Mouse (Mus musculus) hindbrain, postnatal 0 days (tissue): Measurements from ENCODE around the gene Clcf1. TPM values are rescaled to one million over a fixed set of nuclear protein-coding genes. Genes with fewer than 3 reads are reported as not detected.

Experiments
- ATAC-seq: fragments of 200-750 bp; cut with Nextera tagmentation; 2 replicates; pipeline ENCODE4 v1.8.0; 2017; ENCODE audit warnings: mild to moderate bottlenecking, moderate TSS enrichment, moderate library complexity
- DNase-seq: peaks from one replicate; pipeline ENCODE4 v3.0.0-alpha.2; 2015; ENCODE audit warnings: low spot score
- H3K27ac ChIP-seq: fragments of 300-500 bp; sonication (generic); 2 replicates; pipeline ENCODE4 v1.5.1; 2014; ENCODE audit warnings: mild to moderate bottlenecking
- H3K27me3 ChIP-seq: fragments of 300-500 bp; sonication (generic); 2 replicates; pipeline ENCODE4 v1.6.1; 2014; ENCODE audit warnings: low read length, mixed read lengths; ENCODE audit not compliant: insufficient read depth
- H3K36me3 ChIP-seq: fragments of 300-500 bp; sonication (generic); 2 replicates; pipeline ENCODE4 v1.6.1; 2014; ENCODE audit warnings: low read length, mixed read lengths; ENCODE audit not compliant: insufficient read depth
- H3K4me1 ChIP-seq: fragments of 300-500 bp; sonication (generic); 2 replicates; pipeline ENCODE4 v1.6.1; 2014; ENCODE audit warnings: antibody characterized with exemption, low read length, mixed read lengths; ENCODE audit not compliant: insufficient read depth
- H3K4me2 ChIP-seq: fragments of 300-500 bp; sonication (generic); 2 replicates; pipeline ENCODE4 v1.6.1; 2014; ENCODE audit warnings: low read depth, mild to moderate bottlenecking, low read length, moderate library complexity, mixed read lengths
- H3K4me3 ChIP-seq: fragments of 300-500 bp; sonication (generic); 2 replicates; pipeline ENCODE4 v1.5.1; 2014; ENCODE audit warnings: low read length
- H3K9ac ChIP-seq: fragments of 300-500 bp; sonication (generic); replicated peaks from 2 replicates; pipeline ENCODE4 v1.6.1; 2014; ENCODE audit warnings: mild to moderate bottlenecking, low read length, moderate library complexity, mixed read lengths
- H3K9me3 ChIP-seq: fragments of 300-500 bp; sonication (generic); 2 replicates; pipeline ENCODE4 v1.6.1; 2016; ENCODE audit warnings: low read length, mixed read lengths
- CTCF ChIP-seq: IDR thresholded peaks from 2 replicates; pipeline ENCODE4 v1.5.1; 2016; ENCODE audit warnings: antibody characterized with exemption, control low read depth, low read depth
- WGBS: fragments of 180-500 bp; shearing (Covaris S2); extraction: QIAGEN DNeasy Blood & Tissue Kit; methylation state at CpG from one replicate; pipeline ENCODE4 v1.1.7; 2014; 5-methylcytosine and 5-hydroxymethylcytosine counted together
- polyA plus RNA-seq: library from polyadenylated mRNA; unstranded; fragments of >200 nt; fragmentation: Nextera tagmentation; extraction: Ambion mirVana; gene quantifications from 2 replicates; pipeline ENCODE4 v1.2.1, GENCODE M21; 2015
- total RNA-seq: library from RNA; depleted of rRNA; stranded (reverse); fragments of >200 nt; gene quantifications from 2 replicates; pipeline ENCODE4 v1.2.3, GENCODE M21; 2014

Clcf1 gene
- total and polyA plus RNA-seq, 2 experiments from 2014 or later = 0.42 to 0.83 TPM

- peak overlapping the region; percentile 38; the same call in 1 of the 2 replicates for H3K27ac ChIP-seq
- no peaks in the 10 kb centered on the region for H3K9me3 ChIP-seq
- H3K4me3 ChIP-seq = peak overlapping the region; percentile 69
- peak; percentile 95 for TF ChIP-seq CTCF
- DNase-seq (peak; percentile 99), ATAC-seq (peak; percentile 91)
- no peaks in the 10 kb centered on the region for H3K27me3 ChIP-seq
- no peaks in the 10 kb centered on the region for H3K36me3 ChIP-seq
- H3K4me2 ChIP-seq = peak overlapping the region; percentile 94
- H3K4me1 ChIP-seq = no peaks in the 10 kb centered on the region
- 1% methylated on average over 41 of the region's 41 CpGs for WGBS
- peak overlapping the region; percentile 61 for H3K9ac ChIP-seq
Observed at GRCm38 (mm10) chr19:4257216-4257896, 43.3 kb downstream of the Clcf1 start.

- DNase-seq = no peak
- peak; percentile 60 for ATAC-seq
- 14% methylated on average over 12 of the region's 12 CpGs for WGBS
- Histone ChIP-seq H3K36me3 (no peaks in the 10 kb centered on the region), H3K27ac (0 out of 2 replicates have a peak overlapping the region, but pooled peaks have one; percentile 26), H3K4me2 (peak overlapping the region; percentile 94), H3K4me1 (no peaks in the 10 kb centered on the region), H3K27me3 (no peaks in the 10 kb centered on the region), H3K4me3 (peak overlapping the region; percentile 69), H3K9me3 (no peaks in the 10 kb centered on the region), H3K9ac (peak overlapping the region; percentile 47)
- TF ChIP-seq CTCF = no peak
Observed at GRCm38 (mm10) chr19:4257897-4258252, 43.8 kb downstream of the Clcf1 start.

GRCm38 (mm10) chr19:4261038-4261698, 47.1 kb downstream of the Clcf1 start:
- H3K9ac ChIP-seq = no peak overlapping the region
- TF ChIP-seq CTCF = peak; percentile 18; the same call in 1 of the 2 replicates

GRCm38 (mm10) chr19:4262756-4263155, 48.7 kb downstream of the Clcf1 start:
- Histone ChIP-seq H3K4me2 (no peak overlapping the region), H3K36me3 (no peaks in the 10 kb centered on the region), H3K27me3 (no peaks in the 10 kb centered on the region), H3K4me1 (no peaks in the 10 kb centered on the region), H3K9ac (no peak overlapping the region), H3K4me3 (no peak overlapping the region), H3K9me3 (no peaks in the 10 kb centered on the region), H3K27ac (no peak overlapping the region)
- WGBS = 75% methylated on average over 6 of the region's 6 CpGs
- DNase-seq = no peak
- ATAC-seq = no peak
- TF ChIP-seq CTCF = no peak

More at GRCm38 (mm10) chr19:4261038-4261698, 47.1 kb downstream of the Clcf1 start:
- ATAC-seq (no peak), DNase-seq (peak; percentile 22)
- no peaks in the 10 kb centered on the region for H3K36me3 ChIP-seq
- no peaks in the 10 kb centered on the region for H3K27me3 ChIP-seq
- no peaks in the 10 kb centered on the region for H3K4me1 ChIP-seq
- no peak overlapping the region for H3K4me2 ChIP-seq
- H3K27ac ChIP-seq = no peak overlapping the region
- 61% methylated on average over 8 of the region's 8 CpGs for WGBS
- H3K9me3 ChIP-seq = no peaks in the 10 kb centered on the region
- H3K4me3 ChIP-seq = no peak overlapping the region

- ATAC-seq (no peak), DNase-seq (no peak)
- Histone ChIP-seq H3K36me3 (no peaks in the 10 kb centered on the region), H3K27me3 (no peaks in the 10 kb centered on the region), H3K27ac (no peak overlapping the region), H3K4me1 (0 out of 2 replicates have a peak, but pooled peaks cover 4% of the 10 kb centered on the region), H3K9ac (no peak overlapping the region), H3K9me3 (no peaks in the 10 kb centered on the region), H3K4me2 (no peak overlapping the region), H3K4me3 (no peak overlapping the region)
- WGBS = 74% methylated on average over 14 of the region's 14 CpGs
- TF ChIP-seq CTCF = no peak
Observed at GRCm38 (mm10) chr19:4263702-4264101, 49.7 kb downstream of the Clcf1 start.

- H3K4me1 ChIP-seq = peaks cover 6% of the 10 kb centered on the region; the same call in 1 of the 2 replicates
- no peak overlapping the region for H3K27ac ChIP-seq
- H3K9ac ChIP-seq = no peak overlapping the region
- H3K9me3 ChIP-seq = no peaks in the 10 kb centered on the region
- TF ChIP-seq CTCF = no peak
- ATAC-seq = no peak
- H3K27me3 ChIP-seq = no peaks in the 10 kb centered on the region
- DNase-seq = no peak
- H3K4me2 ChIP-seq = no peak overlapping the region
- H3K4me3 ChIP-seq = no peak overlapping the region
- WGBS = 90% methylated on average over 6 of the region's 6 CpGs
- H3K36me3 ChIP-seq = no peaks in the 10 kb centered on the region
Observed at GRCm38 (mm10) chr19:4264171-4264780, 50.2 kb downstream of the Clcf1 start.
